Mouse (Mus musculus) brain, embryonic 18.5 days (tissue): ENCODE data around the gene Try10.
"Not testable (repeated sequence)": the region's sequence is repeated elsewhere in the genome, so short reads cannot be mapped to it uniquely, and the experiment has no call there.

Experiments used
- DNase-seq: peaks from one replicate; pipeline ENCODE4 v3.0.0-alpha.2; 2012; ENCODE audit warnings: low read depth, low spot score

Gene Try10

GRCm38 (mm10) chr6:41353932-41354331 lies at the start of gene Try10:
TSS of gene Try10 (plus strand) at chr6:41354105.
- DNase-seq = no peak

GRCm38 (mm10) chr6:41316741-41317140 lies 37.2 kb upstream of the Try10 start, which contains the start of gene Try5:
TSS of gene Try5 (minus strand) at chr6:41316841.
- DNase-seq = not testable (repeated sequence)

GRCm38 (mm10) chr6:41373772-41374171 lies 19.9 kb downstream of the Try10 start:
- DNase-seq = not testable (repeated sequence)

- DNase-seq = not testable (repeated sequence)
Measured at GRCm38 (mm10) chr6:41377578-41377977, 23.7 kb downstream of the Try10 start, which contains the start of gene Prss3. TSS of gene Prss3 (minus strand) at chr6:41377678.

GRCm38 (mm10) chr6:41386781-41387180 lies 32.9 kb downstream of the Try10 start:
- DNase-seq = no peak

GRCm38 (mm10) chr6:41391640-41392039 lies 37.7 kb downstream of the Try10 start:
- DNase-seq = not testable (repeated sequence)

- DNase-seq = not testable (repeated sequence)
Measured at GRCm38 (mm10) chr6:41392056-41392455, 38.2 kb downstream of the Try10 start, which contains the start of gene Gm5771. TSS of gene Gm5771 (plus strand) at chr6:41392356.
